In the genomic region with DNA sequence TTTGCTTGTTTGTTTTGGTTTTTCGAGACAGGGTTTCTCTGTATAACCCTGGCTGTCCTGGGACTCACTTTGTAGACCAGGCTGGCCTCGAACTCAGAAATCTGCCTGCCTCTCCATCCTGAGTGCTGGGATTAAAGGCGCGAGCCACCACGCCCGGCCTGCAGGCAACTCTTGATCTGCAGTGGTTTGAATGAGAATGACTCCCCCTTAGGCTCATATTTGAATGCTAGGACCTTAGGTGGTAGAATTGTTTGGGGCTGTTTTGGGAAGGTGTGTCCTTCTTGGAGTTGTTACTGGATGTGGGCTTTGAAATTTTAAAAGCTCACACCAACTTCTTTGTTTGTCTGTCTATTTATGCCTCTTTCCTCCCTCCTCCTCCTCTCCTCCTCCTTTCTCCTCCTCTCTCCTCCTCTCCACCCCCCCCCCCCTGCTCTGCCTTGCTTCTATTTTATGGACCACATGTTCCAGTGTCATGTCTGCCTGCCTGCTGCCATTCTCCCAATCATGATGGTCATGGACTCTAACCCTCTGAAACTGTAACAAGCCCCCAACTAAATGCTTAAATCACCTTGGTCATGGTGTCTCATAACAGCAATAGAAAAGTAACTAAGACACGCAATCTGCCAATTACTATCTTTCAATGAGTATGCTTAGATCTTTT, we compare ENCODE assay signal across 13 mouse cellular contexts.
"Had no signal": no experiment of that assay in that cellular context is flagged by ENCODE, and none has a peak within 500 bp of the region (broad histone marks: within the 10 kb centered on the region; RNA-seq: fewer than 3 reads in every experiment).

No protein-coding gene starts in this region.

- H3K36me3 ChIP-seq: liver, embryonic 13.5 days; midbrain, embryonic 12.5 days; neural tube, embryonic 13.5 days had no signal

- H3K27ac ChIP-seq: left cerebral cortex, adult 2 months; liver, embryonic 13.5 days; midbrain, embryonic 12.5 days; neural tube, embryonic 13.5 days had no signal

- DNase-seq: kidney, adult 9 months; kidney, postnatal 14 days; kidney, postnatal 4 days; liver, embryonic 13.5 days; lung, adult 2 months; lung, postnatal 14 days; lung, postnatal 4 days; thymus, adult 18-20 months; thymus, postnatal 36 days had no signal

- H3K4me1 ChIP-seq: midbrain, embryonic 12.5 days; neural tube, embryonic 13.5 days had no signal

- H3K9ac ChIP-seq: liver, embryonic 13.5 days; midbrain, embryonic 12.5 days; neural tube, embryonic 13.5 days had no signal

- H3K4me3 ChIP-seq: left cerebral cortex, adult 2 months; liver, embryonic 13.5 days; midbrain, embryonic 12.5 days; myocyte; neural tube, embryonic 13.5 days had no signal

- H3K9me3 ChIP-seq: liver, embryonic 13.5 days; midbrain, embryonic 12.5 days; neural tube, embryonic 13.5 days had no signal

- H3K27me3 ChIP-seq: liver, embryonic 13.5 days; midbrain, embryonic 12.5 days; neural tube, embryonic 13.5 days had no signal
